Mouse (Mus musculus): ENCODE results near the gene Abcb10. TPM values are rescaled to one million over a fixed set of nuclear protein-coding genes. Genes with fewer than 3 reads are reported as not detected.

Abcb10 gene
- polyA plus RNA-seq, 1 experiment from 2014 or later: 20.5 TPM

MicroRNA genes within 50 kb of the gene (microRNA counts, 519-probe panel; counts per million panel counts)
- 209 counts per million, percentile 61 among the panel's probes with 10 or more counts for microRNA mmu-miR-1967

Small RNA genes lying within 50 kb of the gene (microRNA-seq; reads per million reads assigned to microRNA genes)
- not detected for gene Mir1967

Other genes with a start within 250 kb of the Abcb10 start
- 33.2 and 36.2 TPM in 2 replicates for gene Rab4a, start 177.1 kb downstream of the Abcb10 start, polyA plus RNA-seq (2015; fragmentation: Nextera tagmentation; extraction: Ambion mirVana)
- 2.5 TPM in 2 replicates for gene Ccsap, start 122.9 kb downstream of the Abcb10 start, polyA plus RNA-seq (2015; fragmentation: Nextera tagmentation; extraction: Ambion mirVana)
- gene Acta1, start 88.4 kb downstream of the Abcb10 start, polyA plus RNA-seq (2015; fragmentation: Nextera tagmentation; extraction: Ambion mirVana): 292 and 377 TPM in 2 replicates
- 24.4 and 24.8 TPM in 2 replicates for gene Nup133, start 33.9 kb downstream of the Abcb10 start, polyA plus RNA-seq (2015; fragmentation: Nextera tagmentation; extraction: Ambion mirVana)
- gene Taf5l, start 38.3 kb upstream of the Abcb10 start, polyA plus RNA-seq (2015; fragmentation: Nextera tagmentation; extraction: Ambion mirVana): 24.9 and 25.7 TPM in 2 replicates
- gene Urb2, start 38.4 kb upstream of the Abcb10 start, polyA plus RNA-seq (2015; fragmentation: Nextera tagmentation; extraction: Ambion mirVana): 2.6 and 3.3 TPM in 2 replicates
- 42.8 and 47.2 TPM in 2 replicates for gene Galnt2, start 248.3 kb upstream of the Abcb10 start, polyA plus RNA-seq (2015; fragmentation: Nextera tagmentation; extraction: Ambion mirVana)